Mouse (Mus musculus) liver, embryonic 14.5 days (tissue): Measurements from ENCODE around the gene Nr1d1.

Experiments used
- CTCF ChIP-seq: IDR thresholded peaks from 2 replicates; pipeline ENCODE4 v1.5.1; 2016; ENCODE audit warnings: antibody characterized with exemption, low read depth, control low read depth
- EP300 ChIP-seq: IDR thresholded peaks from 2 replicates; pipeline ENCODE4 v1.6.1; 2016; ENCODE audit warnings: antibody characterized with exemption, low read depth

DNA sequence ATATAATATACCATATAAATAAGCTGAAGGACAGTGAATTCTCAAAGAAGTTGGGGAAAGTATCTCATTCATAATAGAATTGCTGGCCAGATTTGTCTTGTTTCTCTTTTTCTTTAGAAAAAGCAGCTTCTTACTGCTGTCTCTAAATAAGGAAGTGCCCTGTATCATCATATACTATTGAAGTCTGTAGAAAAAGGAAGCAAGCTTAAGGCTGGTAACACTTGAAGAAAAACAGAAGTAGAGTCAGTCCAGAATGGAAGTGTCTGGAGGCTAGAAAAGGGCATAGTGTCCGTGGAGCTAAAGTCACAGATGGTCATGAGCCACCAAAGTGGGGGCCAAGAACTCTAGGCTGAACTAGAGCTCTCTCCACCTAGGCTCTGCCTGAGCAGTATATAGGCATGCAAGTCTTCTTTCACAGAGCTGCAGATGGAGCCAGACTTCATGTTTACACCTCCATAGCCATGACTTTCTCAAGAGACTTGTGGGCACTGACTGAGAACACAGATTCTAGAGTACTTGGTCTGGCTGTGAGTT is 41.6 kb upstream of the Nr1d1 start:
- no peak for TF ChIP-seq CTCF
- TF ChIP-seq EP300, result no peak
